Mouse (Mus musculus) cerebellum, adult 2 months (tissue): Measurements from ENCODE around the gene Ntrk2.

Source experiments
- CTCF ChIP-seq: fragments of 200-500 bp; IDR thresholded peaks from 2 replicates; pipeline ENCODE4 v1.5.1; 2011; ENCODE audit warnings: low read depth, mild to moderate bottlenecking, control low read depth, low read length, moderate library complexity, borderline replicate concordance; ENCODE audit not compliant: insufficient read depth
- POLR2A ChIP-seq: fragments of 200-500 bp; IDR thresholded peaks from 2 replicates; pipeline ENCODE4 v1.6.1; 2011; ENCODE audit warnings: low read length, control low read depth, borderline replicate concordance; ENCODE audit not compliant: insufficient read depth

DNA sequence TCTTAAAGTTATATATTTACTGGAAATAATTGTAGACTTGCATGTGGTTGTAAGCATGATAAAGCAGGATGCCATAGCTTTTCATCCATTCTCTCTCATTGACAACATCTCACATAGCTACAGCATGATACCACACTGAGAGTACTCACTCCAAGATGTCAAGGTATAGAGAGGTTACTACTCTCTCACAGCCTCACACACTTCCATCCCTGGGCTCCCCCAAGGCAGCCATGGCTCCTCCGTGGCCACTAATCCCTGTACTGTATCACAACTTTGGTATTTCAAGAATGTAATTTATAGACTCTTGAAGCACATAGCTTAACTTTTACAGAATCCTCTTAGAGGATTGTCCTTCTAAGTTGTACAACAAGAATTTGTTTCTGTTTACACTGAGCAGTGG is 209.0 kb downstream of the Ntrk2 start:
- TF ChIP-seq CTCF, result no peak
- TF ChIP-seq POLR2A, result no peak
